Mouse (Mus musculus): Measurements from ENCODE around the gene Rnf130.

The Rnf130 gene

GRCm38 (mm10) chr11:50042345-50042997 lies 17.3 kb downstream of the Rnf130 start:
- TF ChIP-seq GATA4 (IDR thresholded peaks at IDR 0.05; ENCODE audit: insufficient replicate concordance, low read length) = no peak

GRCm38 (mm10) chr11:50044454-50044853 lies 19.3 kb downstream of the Rnf130 start:
- no peak for TF ChIP-seq GATA4 (IDR thresholded peaks at IDR 0.05; ENCODE audit: insufficient replicate concordance, low read length)

GRCm38 (mm10) chr11:50047610-50048009 lies 22.5 kb downstream of the Rnf130 start:
- TF ChIP-seq GATA4 (IDR thresholded peaks at IDR 0.05; ENCODE audit: insufficient replicate concordance, low read length) = no peak

- TF ChIP-seq GATA4 (IDR thresholded peaks at IDR 0.05; ENCODE audit: insufficient replicate concordance, low read length) = no peak
Observed at GRCm38 (mm10) chr11:50048115-50048514, 23.0 kb downstream of the Rnf130 start.

- no peak for TF ChIP-seq GATA4 (IDR thresholded peaks at IDR 0.05; ENCODE audit: insufficient replicate concordance, low read length)
Observed at GRCm38 (mm10) chr11:50050392-50050791, 25.2 kb downstream of the Rnf130 start.

- TF ChIP-seq GATA4 (IDR thresholded peaks at IDR 0.05; ENCODE audit: insufficient replicate concordance, low read length) = no peak
Observed at GRCm38 (mm10) chr11:50057713-50058112, 32.6 kb downstream of the Rnf130 start.

GRCm38 (mm10) chr11:50058277-50058676 lies 33.1 kb downstream of the Rnf130 start:
- no peak for TF ChIP-seq GATA4 (IDR thresholded peaks at IDR 0.05; ENCODE audit: insufficient replicate concordance, low read length)

GRCm38 (mm10) chr11:50059045-50059444 lies 33.9 kb downstream of the Rnf130 start:
- TF ChIP-seq GATA4 (IDR thresholded peaks at IDR 0.05; ENCODE audit: insufficient replicate concordance, low read length) = no peak

GRCm38 (mm10) chr11:50062116-50062515 lies 37.0 kb downstream of the Rnf130 start:
- TF ChIP-seq GATA4 (IDR thresholded peaks at IDR 0.05; ENCODE audit: insufficient replicate concordance, low read length) = no peak

- no peak for TF ChIP-seq GATA4 (IDR thresholded peaks at IDR 0.05; ENCODE audit: insufficient replicate concordance, low read length)
Observed at GRCm38 (mm10) chr11:50066088-50066487, 40.9 kb downstream of the Rnf130 start.

- TF ChIP-seq GATA4 (IDR thresholded peaks at IDR 0.05; ENCODE audit: insufficient replicate concordance, low read length) = no peak
Observed at GRCm38 (mm10) chr11:50073830-50074229, 48.7 kb downstream of the Rnf130 start.

GRCm38 (mm10) chr11:50076756-50077155 lies 51.6 kb downstream of the Rnf130 start:
- no peak for TF ChIP-seq GATA4 (IDR thresholded peaks at IDR 0.05; ENCODE audit: insufficient replicate concordance, low read length)

- TF ChIP-seq GATA4 (IDR thresholded peaks at IDR 0.05; ENCODE audit: insufficient replicate concordance, low read length) = no peak
Observed at GRCm38 (mm10) chr11:50081365-50082190, 56.4 kb downstream of the Rnf130 start.

- no peak for TF ChIP-seq GATA4 (IDR thresholded peaks at IDR 0.05; ENCODE audit: insufficient replicate concordance, low read length)
Observed at GRCm38 (mm10) chr11:50086211-50086610, 61.1 kb downstream of the Rnf130 start.

- 0 out of 2 replicates have a peak, but pooled peaks have one; percentile 37 for TF ChIP-seq GATA4 (IDR thresholded peaks at IDR 0.05; ENCODE audit: insufficient replicate concordance, low read length)
Observed at GRCm38 (mm10) chr11:50089840-50090239, 64.7 kb downstream of the Rnf130 start.

GRCm38 (mm10) chr11:50090982-50091675 lies 66.0 kb downstream of the Rnf130 start:
- no peak for TF ChIP-seq GATA4 (IDR thresholded peaks at IDR 0.05; ENCODE audit: insufficient replicate concordance, low read length)
